Mouse (Mus musculus) retina, postnatal 7 days (tissue): ENCODE measurements around the gene Gm8677.
"Not testable (repeated sequence)": the region's sequence is repeated elsewhere in the genome, so short reads cannot be mapped to it uniquely, and the experiment has no call there.

ENCODE experiments used
- DNase-seq: peaks from one replicate; pipeline ENCODE4 v3.0.0-alpha.2; 2012; ENCODE audit warnings: low read depth, low spot score

The Gm8677 gene

DNA sequence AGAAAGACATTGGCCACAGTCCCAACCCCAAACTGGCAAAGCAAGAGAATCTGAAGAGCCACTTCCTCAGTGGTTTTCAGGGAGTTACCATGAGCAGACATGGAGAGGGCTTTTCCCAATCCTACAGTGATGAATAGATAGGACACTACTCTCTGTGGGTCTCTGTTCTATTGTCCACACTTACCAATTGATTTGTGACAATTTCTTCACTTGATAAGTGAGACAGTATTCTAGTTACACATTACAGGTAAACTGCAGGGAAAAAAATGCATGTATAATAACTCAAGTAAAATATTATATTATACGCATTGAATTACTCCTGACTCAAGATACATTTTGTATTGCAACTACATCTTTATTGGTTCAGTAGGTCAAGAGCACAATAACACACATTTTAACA is at the start of gene Gm8677:
Gene Gm8677, minus strand, starts transcription at position 101 of the 400 bp plus-strand sequence.
- not testable (repeated sequence) for DNase-seq

DNA sequence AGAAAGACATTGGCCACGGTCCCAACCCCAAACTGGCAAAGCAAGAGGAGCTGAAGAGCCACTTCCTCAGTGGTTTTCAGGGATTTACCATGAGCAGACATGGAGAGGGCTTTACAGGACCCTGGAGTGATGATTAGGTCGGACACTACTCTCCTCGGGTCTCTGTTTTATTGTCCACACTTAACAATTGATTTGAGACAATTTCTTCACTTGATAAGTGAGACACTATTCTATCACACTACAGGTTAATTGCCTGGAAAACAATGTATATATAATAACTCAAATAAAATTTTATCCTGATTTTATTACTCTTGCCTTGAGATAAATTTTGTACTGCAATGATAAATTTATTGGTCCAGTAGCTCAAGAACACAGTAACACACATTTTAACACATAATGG is 30.6 kb upstream of the Gm8677 start, which contains the start of gene Gm4201:
Gene Gm4201, minus strand, starts transcription at position 101 of the 400 bp plus-strand sequence.
- DNase-seq, result not testable (repeated sequence)

DNA sequence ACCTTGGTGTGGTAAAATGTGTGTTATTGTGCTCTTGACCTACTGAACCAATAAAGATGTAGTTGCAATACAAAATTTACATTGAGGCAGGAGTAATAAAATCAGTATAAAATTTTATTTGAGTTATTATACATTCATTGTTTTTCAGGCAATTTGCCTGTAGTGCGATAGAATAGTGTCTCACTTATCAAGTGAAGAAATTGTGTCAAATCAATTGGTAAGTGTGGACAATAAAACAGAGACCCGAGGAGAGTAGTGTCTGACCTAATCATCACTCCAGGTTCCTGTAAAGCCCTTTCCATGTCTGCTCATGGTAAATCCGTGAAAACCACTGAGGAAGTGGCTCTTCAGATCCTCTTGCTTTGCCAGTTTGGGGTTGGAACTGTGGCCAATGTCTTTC is 12.0 kb downstream of the Gm8677 start, which contains the start of gene Vmn1r152:
Gene Vmn1r152, plus strand, starts transcription at position 301 of the 400 bp plus-strand sequence.
- not testable (repeated sequence) for DNase-seq

DNA sequence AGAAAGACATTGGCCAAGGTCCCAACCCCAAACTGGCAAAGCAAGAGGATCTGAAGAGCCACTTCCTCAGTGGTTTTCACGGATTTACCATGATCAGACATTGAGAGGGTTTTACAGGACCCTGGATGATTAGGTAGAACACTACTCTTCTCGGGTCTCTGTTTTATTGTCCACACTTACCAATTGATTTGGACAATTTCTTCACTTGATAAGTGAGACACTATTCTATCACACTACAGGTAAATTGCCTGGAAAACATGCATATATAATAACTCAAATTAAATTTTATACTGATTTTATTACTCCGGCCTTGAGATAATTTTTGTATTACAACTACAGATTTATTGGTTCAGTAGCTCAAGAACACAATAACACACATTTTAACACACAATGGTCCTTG is 35.1 kb downstream of the Gm8677 start, which contains the start of gene Vmn1r151:
Gene Vmn1r151, minus strand, starts transcription at position 101 of the 400 bp plus-strand sequence.
- DNase-seq, result not testable (repeated sequence)
